Mouse (Mus musculus) limb, embryonic 10.5 days (tissue): ENCODE data around the gene Gm10382. TPM values are rescaled to one million over a fixed set of nuclear protein-coding genes. Genes with fewer than 3 reads are reported as not detected.
"Not testable (repeated sequence)": the region's sequence is repeated elsewhere in the genome, so short reads cannot be mapped to it uniquely, and the experiment has no call there.

Source experiments
- DNase-seq: peaks from one replicate; pipeline ENCODE4 v3.0.0-alpha.2; 2017; ENCODE audit warnings: low spot score
- H3K27ac ChIP-seq: fragments of 300-500 bp; sonication (generic); 2 replicates; pipeline ENCODE4 v1.5.1; 2016; ENCODE audit warnings: mild to moderate bottlenecking
- H3K27me3 ChIP-seq: fragments of 300-500 bp; sonication (generic); 2 replicates; pipeline ENCODE4 v1.6.1; 2016; ENCODE audit warnings: low read depth, mild to moderate bottlenecking; ENCODE audit not compliant: poor library complexity, severe bottlenecking
- H3K36me3 ChIP-seq: fragments of 300-500 bp; sonication (generic); 2 replicates; pipeline ENCODE4 v1.6.1; 2016; ENCODE audit warnings: mild to moderate bottlenecking, moderate library complexity
- H3K4me1 ChIP-seq: fragments of 300-500 bp; sonication (generic); 2 replicates; pipeline ENCODE4 v1.6.1; 2016
- H3K4me3 ChIP-seq: fragments of 300-500 bp; sonication (generic); 2 replicates; pipeline ENCODE4 v1.5.1; 2016; ENCODE audit warnings: mild to moderate bottlenecking, moderate library complexity
- H3K9me3 ChIP-seq: fragments of 300-500 bp; sonication (generic); replicated peaks from 2 replicates; pipeline ENCODE4 v1.6.1; 2016; ENCODE audit warnings: mild to moderate bottlenecking
- WGBS: fragments of 180-500 bp; shearing (Covaris S2); methylation state at CpG from one replicate; pipeline ENCODE4 v1.1.7; 2016; 5-methylcytosine and 5-hydroxymethylcytosine counted together
- polyA plus RNA-seq: library from polyadenylated mRNA; unstranded; fragments of >200 nt; fragmentation: Nextera tagmentation; extraction: Ambion mirVana; gene quantifications from 2 replicates; pipeline ENCODE4 v1.2.1, GENCODE M21; 2016

Gene Gm10382
- polyA plus RNA-seq, 1 experiment from 2014 or later: 0.54 TPM

GRCm38 (mm10) chr5:125419124-125419523 is 30.0 kb downstream of the Gm10382 start:
- Histone ChIP-seq H3K27me3 (no peaks in the 10 kb centered on the region), H3K36me3 (peaks cover 100% of the 10 kb centered on the region), H3K27ac (no peak overlapping the region), H3K9me3 (no peaks in the 10 kb centered on the region), H3K4me1 (no peaks in the 10 kb centered on the region), H3K4me3 (no peak overlapping the region)
- 86% methylated on average over 11 of the region's 11 CpGs for WGBS
- DNase-seq: no peak

GRCm38 (mm10) chr5:125425698-125426276 is 36.7 kb downstream of the Gm10382 start:
- Histone ChIP-seq H3K36me3 (peaks cover 100% of the 10 kb centered on the region), H3K4me3 (no peak overlapping the region), H3K4me1 (no peaks in the 10 kb centered on the region), H3K27ac (no peak overlapping the region), H3K27me3 (no peaks in the 10 kb centered on the region), H3K9me3 (no peaks in the 10 kb centered on the region)
- 95% methylated on average over 10 of the region's 10 CpGs for WGBS
- no peak for DNase-seq

- Histone ChIP-seq H3K4me3 (no peak overlapping the region), H3K36me3 (peaks cover 100% of the 10 kb centered on the region), H3K27me3 (no peaks in the 10 kb centered on the region), H3K9me3 (no peaks in the 10 kb centered on the region), H3K27ac (no peak overlapping the region), H3K4me1 (no peaks in the 10 kb centered on the region)
- DNase-seq: no peak
- WGBS: 97% methylated on average over 10 of the region's 10 CpGs
Observed at GRCm38 (mm10) chr5:125426343-125426742, 37.2 kb downstream of the Gm10382 start.

DNA sequence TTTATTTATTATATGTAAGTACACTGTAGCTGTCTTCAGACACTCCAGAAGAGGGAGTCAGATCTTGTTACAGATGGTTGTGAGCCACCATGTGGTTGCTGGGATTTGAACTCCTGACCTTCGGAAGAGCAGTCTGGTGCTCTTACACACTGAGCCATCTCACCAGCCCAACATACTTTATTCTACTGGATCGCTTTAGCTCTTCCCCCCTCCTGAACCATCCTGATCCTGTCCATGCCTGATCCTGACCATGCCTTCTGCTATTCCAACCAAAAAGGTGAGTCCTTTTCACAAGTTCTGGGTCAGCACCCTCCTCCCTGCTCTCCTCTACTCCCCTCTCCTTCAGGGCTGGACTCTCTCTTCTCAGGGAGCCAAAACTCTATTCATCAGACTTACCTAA is 43.2 kb downstream of the Gm10382 start:
- not testable (repeated sequence) for H3K4me3 ChIP-seq, H3K27me3 ChIP-seq, DNase-seq, H3K9me3 ChIP-seq, H3K4me1 ChIP-seq, H3K27ac ChIP-seq
- 95% methylated on average over 2 of the region's 2 CpGs for WGBS
- H3K36me3 ChIP-seq: peaks cover 46% of the 10 kb centered on the region

DNA sequence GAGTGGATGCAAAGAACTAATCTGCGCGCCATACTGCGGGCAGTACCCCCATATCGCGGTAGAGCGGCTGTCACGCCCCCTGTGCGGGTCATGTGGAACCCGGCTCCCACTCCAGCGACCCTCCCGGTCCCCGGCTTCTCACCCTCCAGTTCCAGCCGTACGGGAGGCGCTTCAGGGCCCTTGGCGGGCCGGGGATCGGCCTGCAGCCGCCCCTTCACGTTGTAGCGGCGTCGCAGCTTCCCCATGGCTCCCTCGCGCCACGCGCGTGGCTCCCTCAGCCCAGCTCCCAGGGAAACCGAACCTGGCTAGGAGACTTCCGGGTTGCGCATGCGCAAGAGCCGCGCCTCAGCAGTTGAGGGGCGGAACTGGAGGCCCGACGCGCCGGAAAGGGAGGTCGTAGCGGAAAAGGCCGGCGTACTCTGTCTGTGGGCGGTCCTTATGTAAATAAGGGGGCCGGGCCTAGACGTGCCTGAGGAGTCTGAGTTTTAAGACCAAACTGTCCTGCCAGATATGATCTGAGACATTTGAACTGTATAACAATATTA is 44.7 kb downstream of the Gm10382 start, which contains the start of gene Dhx37:
Gene Dhx37, minus strand, starts transcription at position 329 of the 545 bp plus-strand sequence.
- Histone ChIP-seq H3K27me3 (no peaks in the 10 kb centered on the region), H3K9me3 (no peaks in the 10 kb centered on the region), H3K4me3 (peak within 1 kb of the TSS; percentile 95), H3K4me1 (peaks cover 10% of the 10 kb centered on the region), H3K36me3 (peaks cover 31% of the 10 kb centered on the region), H3K27ac (peak within 1 kb of the TSS; percentile 90)
- peak; percentile 96 for DNase-seq
- under 1% methylated on average over 46 of the region's 46 CpGs for WGBS

DNA sequence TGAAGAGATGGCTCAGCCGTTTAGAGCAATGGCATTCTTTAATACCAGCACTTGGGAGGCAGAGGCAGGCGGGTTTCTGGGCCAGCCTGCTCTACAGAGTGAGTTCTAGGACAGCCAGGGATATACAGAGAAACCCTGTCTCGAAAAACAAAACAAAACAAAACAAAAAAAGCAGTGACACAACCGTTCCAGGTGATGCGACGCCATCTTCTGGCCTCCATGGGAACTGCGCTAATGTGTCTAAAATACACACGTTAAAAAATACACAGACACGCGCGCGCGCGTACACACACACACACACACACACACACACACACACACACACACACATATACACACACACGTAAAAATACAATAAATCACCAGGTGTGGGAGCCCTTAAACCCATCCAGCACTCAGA is 45.2 kb downstream of the Gm10382 start:
- not testable (repeated sequence) for H3K27me3 ChIP-seq, DNase-seq, H3K4me1 ChIP-seq, H3K9me3 ChIP-seq
- Histone ChIP-seq H3K4me3 (peak overlapping the region; percentile 95), H3K27ac (peak overlapping the region; percentile 90; the same call in 1 of the 2 replicates), H3K36me3 (peaks cover 26% of the 10 kb centered on the region)
- 52% methylated on average over 15 of the region's 15 CpGs for WGBS

Other genes with a start within 250 kb of the Gm10382 start
- 22.4 and 26.8 TPM in 2 replicates for gene Ncor2, start 210.1 kb upstream of the Gm10382 start, polyA plus RNA-seq
- gene Scarb1, start 48.2 kb upstream of the Gm10382 start, polyA plus RNA-seq: 43.5 and 45.2 TPM in 2 replicates
- gene Ubc, start 880 bp downstream of the Gm10382 start, polyA plus RNA-seq: 856 and 992 TPM in 2 replicates
- 23.5 and 25.5 TPM in 2 replicates for gene Dhx37, start 44.8 kb downstream of the Gm10382 start, polyA plus RNA-seq
- gene Bri3bp, start 52.2 kb downstream of the Gm10382 start, polyA plus RNA-seq: 52.1 and 59.0 TPM in 2 replicates
- 56.7 and 57.9 TPM in 2 replicates for gene Aacs, start 86.5 kb downstream of the Gm10382 start, polyA plus RNA-seq
- gene Tmem132b, start 142.5 kb downstream of the Gm10382 start, polyA plus RNA-seq: 0.03 TPM in 1 of 2 replicates, not detected in the other